Mouse (Mus musculus) bone marrow macrophage, adult 2 months (primary cell): ENCODE data around the gene Ryr3. TPM values are rescaled to one million over a fixed set of nuclear protein-coding genes. Genes with fewer than 3 reads are reported as not detected.

Experiments
- H3K27ac ChIP-seq: 2 replicates; pipeline ENCODE4 v1.5.1; 2012; ENCODE audit warnings: low read depth, low read length; ENCODE audit not compliant: insufficient read depth
- H3K4me1 ChIP-seq: 2 replicates; pipeline ENCODE4 v1.6.1; 2012; ENCODE audit warnings: low read length; ENCODE audit not compliant: control insufficient read depth, insufficient read depth
- H3K4me3 ChIP-seq: 2 replicates; pipeline ENCODE4 v1.5.1; 2012; ENCODE audit warnings: mild to moderate bottlenecking, low read length, moderate library complexity; ENCODE audit not compliant: insufficient read depth
- CTCF ChIP-seq: IDR thresholded peaks from 2 replicates; pipeline ENCODE4 v1.5.1; 2012; ENCODE audit warnings: low read depth, mild to moderate bottlenecking, low read length, moderate library complexity
- POLR2A ChIP-seq: IDR thresholded peaks from 2 replicates; pipeline ENCODE4 v1.6.1; 2012; ENCODE audit warnings: mild to moderate bottlenecking, low read depth, low read length, borderline replicate concordance
- polyA plus RNA-seq: library from polyadenylated mRNA; stranded (reverse); fragments of >200 nt; gene quantifications from 2 replicates; pipeline ENCODE4 v1.2.4, GENCODE M21; 2012; ENCODE audit not compliant: missing spikeins, insufficient read depth, insufficient read length

The Ryr3 gene
- polyA plus RNA-seq, 1 experiment = not detected

DNA sequence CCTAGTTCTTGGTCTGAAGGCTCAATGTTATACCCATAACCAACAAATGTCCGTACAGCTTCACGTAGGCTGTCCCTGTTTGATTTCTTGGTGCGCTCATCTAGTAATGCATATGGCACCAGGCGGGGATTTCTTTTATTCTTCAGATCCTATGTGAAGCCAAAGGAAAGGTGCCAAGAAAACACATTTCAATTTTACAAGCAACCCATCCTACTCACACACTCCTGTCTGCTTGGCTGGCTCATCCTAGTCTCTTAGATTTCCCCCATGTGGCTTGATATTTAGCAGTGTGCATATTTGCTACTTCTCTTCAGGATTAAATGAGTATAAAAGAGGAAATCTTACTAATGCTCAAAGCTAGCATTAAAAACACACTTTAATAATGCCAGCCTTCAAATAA lies 355.1 kb downstream of the Ryr3 start:
- no peak for TF ChIP-seq CTCF
- TF ChIP-seq POLR2A = no peak
- Histone ChIP-seq H3K27ac (no peak overlapping the region), H3K4me1 (no peaks in the 10 kb centered on the region), H3K4me3 (no peak overlapping the region)

DNA sequence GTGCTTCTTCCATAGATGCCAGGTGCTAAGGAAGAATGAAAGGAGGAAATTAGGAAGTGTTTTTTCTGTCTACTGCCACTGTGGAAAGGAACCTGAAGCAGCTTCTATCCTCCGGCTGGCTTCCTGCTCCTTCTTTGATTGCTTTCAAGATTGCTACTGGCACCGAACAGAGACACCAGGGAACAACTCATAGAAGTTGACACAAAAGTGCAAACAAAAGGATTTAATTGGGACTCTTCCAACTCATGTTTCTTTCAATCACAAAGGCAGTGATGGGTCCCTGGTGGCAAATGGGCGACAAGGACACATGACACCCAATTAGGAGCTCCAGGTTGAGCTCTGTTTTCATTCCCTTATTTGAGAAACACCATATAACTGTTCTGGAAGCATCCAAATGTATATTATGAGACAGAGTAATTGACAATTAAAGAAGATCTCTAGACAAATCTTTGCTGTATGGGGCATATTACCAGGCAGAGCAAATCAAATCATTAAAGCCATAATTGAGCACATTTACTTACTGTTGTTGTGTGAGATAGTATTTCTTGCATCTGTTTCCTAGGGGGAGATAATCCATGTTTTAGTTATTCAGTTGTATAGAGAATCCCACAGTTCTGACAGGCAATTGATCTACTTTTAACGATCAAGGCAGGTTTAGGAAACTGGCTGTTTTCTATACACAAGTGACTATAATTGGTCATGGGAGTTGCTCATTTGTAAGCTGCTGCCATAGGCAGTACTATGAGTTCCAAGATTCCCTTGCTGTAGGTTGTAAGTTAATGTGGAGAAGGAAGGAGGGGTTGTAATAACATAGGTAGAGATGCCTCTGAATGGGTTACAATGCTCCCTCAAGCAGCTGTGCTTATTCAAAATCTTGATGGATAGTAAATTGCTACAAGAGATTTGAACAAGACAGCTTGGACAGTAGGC lies 371.0 kb downstream of the Ryr3 start:
- TF ChIP-seq POLR2A (no peak), CTCF (no peak)
- H3K27ac ChIP-seq = no peak overlapping the region
- no peak overlapping the region for H3K4me3 ChIP-seq
- no peaks in the 10 kb centered on the region for H3K4me1 ChIP-seq

DNA sequence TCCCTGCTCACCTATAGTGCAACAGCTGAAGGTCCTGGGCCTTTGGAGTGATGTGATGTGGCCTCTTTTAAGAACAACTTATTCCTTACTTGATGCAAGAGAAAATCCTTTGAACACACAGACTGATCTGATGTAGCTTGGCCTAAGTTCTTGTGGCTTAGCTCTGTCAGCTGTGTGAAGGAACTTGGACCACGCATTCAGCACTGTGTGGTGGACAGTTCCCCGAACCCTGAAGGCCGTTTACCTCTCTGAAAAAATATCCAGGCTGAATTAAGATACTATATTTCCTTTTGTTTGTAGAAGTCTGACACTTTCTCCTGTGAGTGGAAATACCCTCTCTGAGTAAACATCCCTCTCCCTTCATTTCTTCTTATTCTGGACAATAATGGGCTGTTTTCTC lies 374.0 kb downstream of the Ryr3 start:
- TF ChIP-seq CTCF = no peak
- TF ChIP-seq POLR2A = no peak
- Histone ChIP-seq H3K27ac (no peak overlapping the region), H3K4me3 (no peak overlapping the region), H3K4me1 (no peaks in the 10 kb centered on the region)

DNA sequence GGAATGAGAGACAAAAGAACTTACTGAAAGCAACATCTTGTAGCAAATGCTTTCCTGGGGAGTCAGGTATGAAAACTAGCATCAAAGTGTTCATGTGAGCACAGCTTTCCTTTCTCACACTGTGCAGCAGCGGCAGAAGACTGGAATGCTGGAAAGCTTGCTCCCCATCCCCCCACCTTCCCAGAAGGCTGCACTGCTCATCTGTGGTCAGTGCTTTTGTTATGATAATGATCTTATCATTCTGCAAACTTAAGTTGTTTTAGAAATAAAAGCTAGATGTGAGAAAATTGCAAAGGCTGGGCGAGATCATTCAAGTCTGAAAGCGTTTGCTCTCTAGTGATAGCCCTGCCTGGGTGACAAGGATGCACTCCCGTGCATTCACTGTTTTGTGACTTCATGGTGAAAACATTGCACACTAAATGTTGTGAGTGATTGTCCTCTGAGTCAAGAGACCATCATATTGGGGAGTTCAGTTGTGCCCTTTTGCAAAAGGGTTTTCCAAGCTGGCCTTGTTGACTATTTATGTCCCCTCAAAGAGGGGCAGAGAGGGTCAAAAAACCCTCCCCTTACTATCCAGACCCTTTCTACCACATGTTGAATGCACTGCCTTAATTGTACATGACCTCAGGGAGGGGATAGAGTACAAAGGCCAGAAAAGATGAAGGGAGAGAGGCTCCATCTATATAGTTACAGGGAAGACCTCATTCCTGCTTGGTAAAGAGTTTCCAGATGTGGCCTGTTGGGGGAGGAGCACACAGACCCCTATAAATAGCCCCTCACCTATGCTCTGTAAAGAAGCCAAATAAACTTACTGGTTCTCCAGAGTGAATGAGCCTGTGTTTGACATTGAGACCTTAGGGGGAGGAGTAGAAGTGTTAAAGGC lies 385.2 kb downstream of the Ryr3 start:
- Histone ChIP-seq H3K27ac (no peak overlapping the region), H3K4me3 (no peak overlapping the region), H3K4me1 (no peaks in the 10 kb centered on the region)
- TF ChIP-seq CTCF (no peak), POLR2A (no peak)

DNA sequence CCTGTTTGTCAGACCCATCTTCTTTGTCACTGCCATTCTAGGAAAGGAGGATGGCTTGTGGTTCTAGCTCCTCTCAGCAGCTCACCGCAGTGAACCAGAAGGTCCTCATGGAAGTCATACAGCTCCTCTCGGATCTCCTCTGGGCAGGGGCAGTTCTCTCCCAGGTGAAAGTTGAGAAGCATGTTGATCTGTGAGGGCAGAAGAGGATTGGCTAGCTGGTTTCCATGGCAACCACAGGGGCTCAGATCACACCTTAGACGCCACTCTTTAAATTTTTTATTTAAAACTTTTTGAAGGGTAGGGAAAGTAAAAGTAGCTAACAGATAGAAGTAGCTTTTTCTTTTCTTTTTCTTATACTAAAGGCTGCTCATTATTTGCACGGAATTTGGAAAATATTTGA lies 390.3 kb downstream of the Ryr3 start:
- no peak overlapping the region for H3K4me3 ChIP-seq
- no peak overlapping the region for H3K27ac ChIP-seq
- TF ChIP-seq POLR2A (no peak), CTCF (no peak)
- no peaks in the 10 kb centered on the region for H3K4me1 ChIP-seq

DNA sequence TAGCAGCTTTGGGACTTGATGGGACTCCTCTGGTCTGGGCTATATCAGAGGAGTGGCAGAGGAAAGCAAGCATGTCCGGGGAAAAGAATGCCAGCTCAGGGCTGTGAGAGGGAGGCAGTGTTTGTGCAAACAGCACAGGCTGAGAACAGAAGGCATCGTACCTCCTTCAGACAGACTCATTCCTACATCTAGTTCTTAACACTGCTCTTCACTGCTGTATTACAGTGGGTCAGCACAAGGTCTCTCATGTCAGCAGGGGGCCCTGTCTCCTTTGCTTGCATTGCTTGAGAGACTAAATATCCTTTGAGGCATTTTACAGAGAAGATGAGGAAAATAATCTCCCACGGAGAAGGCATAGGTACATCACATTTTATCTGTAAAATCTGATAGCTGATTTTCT lies 394.2 kb downstream of the Ryr3 start:
- H3K27ac ChIP-seq = no peak overlapping the region
- no peaks in the 10 kb centered on the region for H3K4me1 ChIP-seq
- H3K4me3 ChIP-seq = no peak overlapping the region
- no peak for TF ChIP-seq POLR2A
- TF ChIP-seq CTCF = no peak

DNA sequence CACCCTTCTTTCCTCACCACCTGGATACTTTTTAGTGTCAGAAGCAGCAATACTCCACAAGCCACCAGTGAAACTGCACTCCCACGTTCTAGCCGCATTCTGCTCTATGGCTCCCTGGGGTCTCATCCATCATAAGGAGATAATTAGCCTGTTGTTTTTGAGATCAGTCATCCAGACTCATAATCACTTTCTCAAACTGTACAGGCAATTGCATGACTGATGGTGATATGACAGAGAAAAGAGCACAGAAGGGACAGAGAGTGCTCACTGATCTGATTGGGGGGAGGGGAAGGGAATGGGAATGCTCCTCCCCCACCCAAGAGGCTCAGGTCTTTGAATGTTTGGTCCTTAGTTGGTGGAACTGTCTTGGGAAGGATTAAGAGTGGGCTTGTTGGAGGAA lies 397.8 kb downstream of the Ryr3 start:
- no peaks in the 10 kb centered on the region for H3K4me1 ChIP-seq
- TF ChIP-seq CTCF = no peak

DNA sequence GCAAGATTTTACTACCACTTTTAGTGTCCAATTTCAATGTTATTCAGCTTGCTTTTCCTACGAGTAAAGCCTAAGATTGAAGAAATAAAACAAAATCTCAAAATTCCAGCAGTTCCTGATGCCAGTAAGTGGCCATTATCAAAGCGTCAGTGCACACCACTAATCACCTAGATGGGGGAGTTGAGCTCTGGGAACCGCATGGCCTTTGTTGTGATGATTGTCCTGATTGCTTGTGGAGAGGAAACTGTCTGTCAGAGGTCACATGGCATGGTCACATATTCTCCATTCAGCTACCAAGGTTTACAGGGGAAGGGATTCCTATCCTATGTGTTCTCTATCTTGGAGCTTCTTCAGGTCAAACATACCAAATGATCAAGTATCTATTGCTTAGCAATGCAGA lies 399.9 kb downstream of the Ryr3 start:
- Histone ChIP-seq H3K4me3 (no peak overlapping the region), H3K27ac (no peak overlapping the region), H3K4me1 (no peaks in the 10 kb centered on the region)
- TF ChIP-seq POLR2A (no peak), CTCF (no peak)

More for the DNA sequence above, 397.8 kb downstream of the Ryr3 start:
- no peak overlapping the region for H3K4me3 ChIP-seq
- H3K27ac ChIP-seq = no peak overlapping the region

DNA sequence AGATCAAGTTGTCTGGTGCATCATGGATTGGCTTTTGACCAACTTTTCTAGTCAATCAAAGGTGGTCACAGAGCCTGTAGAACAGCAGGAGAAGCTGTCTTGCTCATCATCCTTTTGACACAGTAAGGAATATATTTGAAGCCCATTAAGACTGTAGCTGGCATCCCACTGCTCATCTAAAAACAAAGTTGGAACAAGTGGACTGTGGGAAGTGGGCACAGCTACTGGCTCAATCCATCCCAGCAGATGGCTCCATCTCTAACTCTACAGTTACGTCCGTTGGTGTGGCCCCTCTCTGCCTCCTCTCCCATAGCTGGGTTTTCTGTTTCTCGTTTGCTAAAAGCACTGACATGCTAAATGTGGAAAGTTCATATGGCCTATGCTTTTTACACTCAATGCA lies 400.9 kb downstream of the Ryr3 start:
- no peak overlapping the region for H3K4me3 ChIP-seq
- no peaks in the 10 kb centered on the region for H3K4me1 ChIP-seq
- TF ChIP-seq POLR2A = no peak
- no peak for TF ChIP-seq CTCF
- H3K27ac ChIP-seq = no peak overlapping the region

DNA sequence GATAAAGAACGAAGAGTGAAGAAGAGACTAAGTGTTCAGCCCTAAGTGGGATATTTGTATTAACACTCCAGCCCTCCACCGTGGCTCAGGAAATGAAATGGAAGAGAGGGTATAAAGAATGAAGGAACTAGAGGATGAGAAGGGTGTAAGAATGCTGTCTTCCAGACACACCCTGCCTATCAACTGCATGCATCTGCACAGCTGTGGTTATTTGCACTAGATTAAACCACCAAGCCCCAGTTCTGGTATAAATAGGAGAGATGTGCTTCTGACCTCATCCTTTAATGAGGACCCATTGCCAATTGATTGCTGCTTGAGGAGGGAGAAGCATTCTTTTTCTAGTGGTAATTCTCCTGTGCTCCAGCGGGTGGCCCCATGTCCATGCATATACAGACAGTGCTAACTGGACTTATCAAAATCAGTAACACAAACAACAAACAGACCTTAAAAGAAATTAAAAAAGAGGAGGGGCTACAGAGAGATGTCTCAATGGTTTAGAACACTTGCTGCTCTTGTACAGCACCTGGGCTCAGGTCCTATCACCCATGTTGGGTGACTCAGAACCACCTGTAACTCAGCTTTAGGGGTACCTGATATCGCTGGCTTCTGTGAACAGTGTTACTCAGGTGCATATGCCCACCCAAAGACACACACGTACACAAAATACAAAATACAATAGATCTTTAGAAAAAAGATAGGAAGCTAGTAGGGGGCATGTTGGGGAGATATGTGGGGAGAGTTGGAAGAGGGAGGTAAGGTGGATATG lies 404.1 kb downstream of the Ryr3 start:
- H3K4me3 ChIP-seq = no peak overlapping the region
- H3K4me1 ChIP-seq = no peaks in the 10 kb centered on the region
- no peak for TF ChIP-seq CTCF
- TF ChIP-seq POLR2A = no peak
- H3K27ac ChIP-seq = no peak overlapping the region
